Mouse (Mus musculus): ENCODE results near the gene Ncor2. TPM values are rescaled to one million over a fixed set of nuclear protein-coding genes. Genes with fewer than 3 reads are reported as not detected.
A peak's percentile ranks its signal among the peaks of the same experiment; 100 is the strongest.

Gene Ncor2
- polyA plus RNA-seq, 1 experiment, result 49.9 TPM

DNA sequence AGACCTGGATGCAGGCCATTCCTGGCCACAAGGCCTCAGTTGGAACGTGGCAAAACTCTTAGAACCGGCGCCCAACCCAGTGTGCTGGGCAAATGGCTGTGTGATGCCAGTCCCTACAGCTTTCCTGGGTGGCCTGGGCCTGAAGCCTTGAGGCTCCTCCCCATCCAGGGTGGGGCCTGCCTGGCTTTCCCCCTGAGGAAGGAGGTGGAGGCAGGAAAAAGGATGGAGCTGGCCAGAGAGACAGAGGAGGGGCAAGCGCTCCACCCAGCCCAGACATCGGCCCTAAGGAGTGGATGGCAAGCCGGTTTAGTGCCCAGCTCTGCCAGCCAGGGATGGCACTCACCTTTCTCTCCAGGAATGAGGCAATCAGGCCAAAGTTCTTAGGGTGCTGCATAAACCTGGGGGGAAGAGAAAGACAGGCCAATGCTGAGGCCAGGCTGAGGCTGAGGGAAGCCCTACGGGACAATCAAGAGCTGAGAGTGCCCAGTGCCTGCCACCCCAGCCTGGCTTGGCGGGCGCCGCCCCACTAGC, 98.2 kb downstream of the Ncor2 start:
- WGBS, result 30% methylated on average over 10 of the region's 10 CpGs
- peaks cover 25% of the 10 kb centered on the region for H3K36me3 ChIP-seq (ENCODE audit: control insufficient read depth, insufficient read depth, low read length)
- TF ChIP-seq POLR2A (IDR thresholded peaks at IDR 0.05; ENCODE audit: low read depth, low read length), result 0 out of 2 replicates have a peak, but pooled peaks have one; percentile 35
- no peak for TF ChIP-seq CTCF (IDR thresholded peaks at IDR 0.05; ENCODE audit: extremely low read depth, insufficient read length, insufficient replicate concordance, low read depth, low read length)
- H3K27me3 ChIP-seq (ENCODE audit: control insufficient read depth, insufficient read depth, low read length), result no peaks in the 10 kb centered on the region
- H3K27ac ChIP-seq (ENCODE audit: insufficient read depth, low read depth, low read length), result peak overlapping the region; percentile 94
- peaks cover 21% of the 10 kb centered on the region for H3K4me1 ChIP-seq (ENCODE audit: control insufficient read depth, insufficient read depth, insufficient read length, low read length)
- peak overlapping the region; percentile 42 for H3K4me3 ChIP-seq (ENCODE audit: low read depth, low read length)

DNA sequence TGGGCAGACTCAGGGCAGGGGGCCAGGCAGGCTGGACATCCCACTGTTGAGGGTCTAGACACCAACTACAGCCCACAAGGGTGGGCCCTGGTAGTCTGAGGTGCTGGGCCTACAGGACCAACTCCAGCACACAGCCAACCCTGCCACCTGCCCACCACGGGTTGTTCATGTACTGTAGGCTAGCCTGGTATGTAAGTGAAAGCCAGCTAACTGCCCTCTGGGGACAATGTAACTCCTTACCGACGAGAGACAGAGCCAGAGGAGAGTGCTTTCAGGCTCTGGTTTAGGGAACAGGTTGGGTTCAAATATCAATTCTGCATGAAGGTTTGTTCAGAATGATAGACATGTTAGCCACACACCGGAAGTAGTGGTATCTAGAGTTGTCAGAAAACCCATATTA, 98.7 kb downstream of the Ncor2 start:
- TF ChIP-seq CTCF (IDR thresholded peaks at IDR 0.05; ENCODE audit: extremely low read depth, insufficient read length, insufficient replicate concordance, low read depth, low read length), result no peak
- TF ChIP-seq POLR2A (IDR thresholded peaks at IDR 0.05; ENCODE audit: low read depth, low read length), result no peak
- 81% methylated on average over 4 of the region's 4 CpGs for WGBS
- peak overlapping the region; percentile 94 for H3K27ac ChIP-seq (ENCODE audit: insufficient read depth, low read depth, low read length)
- H3K27me3 ChIP-seq (ENCODE audit: control insufficient read depth, insufficient read depth, low read length), result no peaks in the 10 kb centered on the region
- H3K36me3 ChIP-seq (ENCODE audit: control insufficient read depth, insufficient read depth, low read length), result peaks cover 23% of the 10 kb centered on the region
- H3K4me1 ChIP-seq (ENCODE audit: control insufficient read depth, insufficient read depth, insufficient read length, low read length), result peaks cover 21% of the 10 kb centered on the region
- H3K4me3 ChIP-seq (ENCODE audit: low read depth, low read length), result peak overlapping the region; percentile 7; the same call in 1 of the 2 replicates

DNA sequence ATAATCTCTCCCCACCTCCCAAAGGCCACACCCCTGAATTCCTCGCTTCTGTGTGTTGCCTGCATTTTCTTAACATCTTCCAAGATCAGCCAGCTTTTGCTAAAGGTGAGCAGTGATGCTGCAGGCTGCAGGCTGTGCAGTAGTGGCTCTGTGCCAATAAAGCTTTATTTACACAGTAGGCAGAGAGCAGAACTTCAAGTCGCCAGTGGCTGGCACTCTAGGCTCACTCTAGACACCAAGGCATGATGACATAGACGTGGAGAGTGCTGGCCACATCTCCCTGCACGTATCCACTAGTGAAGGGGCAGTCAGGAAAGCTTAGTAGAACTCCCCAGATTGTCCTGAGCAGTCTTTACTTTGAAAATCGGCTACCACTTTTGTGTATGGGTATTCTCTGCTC, 100.8 kb downstream of the Ncor2 start:
- 64% methylated on average over 5 of the region's 5 CpGs for WGBS
- H3K27me3 ChIP-seq (ENCODE audit: control insufficient read depth, insufficient read depth, low read length), result no peaks in the 10 kb centered on the region
- TF ChIP-seq CTCF (IDR thresholded peaks at IDR 0.05; ENCODE audit: extremely low read depth, insufficient read length, insufficient replicate concordance, low read depth, low read length) (no peak), POLR2A (IDR thresholded peaks at IDR 0.05; ENCODE audit: low read depth, low read length) (no peak)

DNA sequence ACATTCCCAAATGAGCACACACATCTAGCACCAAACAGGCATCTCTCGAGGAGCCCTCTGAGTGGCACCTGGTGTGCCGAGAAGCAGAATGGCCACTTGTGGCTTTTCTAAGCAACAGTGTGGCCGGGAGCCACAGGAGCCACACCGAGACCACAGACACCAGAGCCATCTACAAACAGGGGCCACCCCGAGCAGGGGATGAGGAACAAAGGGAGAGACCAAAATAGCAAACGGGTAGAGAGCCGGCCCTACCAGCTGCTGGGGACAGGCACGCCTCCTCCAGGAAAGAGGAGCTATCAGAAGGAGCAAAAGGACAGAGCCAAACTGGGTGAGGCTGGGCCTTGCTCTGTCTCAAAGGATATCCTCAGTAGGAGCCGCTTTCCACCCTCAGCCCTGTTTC, 102.8 kb downstream of the Ncor2 start:
- H3K4me1 ChIP-seq (ENCODE audit: control insufficient read depth, insufficient read depth, insufficient read length, low read length), result peaks cover 20% of the 10 kb centered on the region
- H3K27ac ChIP-seq (ENCODE audit: insufficient read depth, low read depth, low read length), result no peak overlapping the region
- 64% methylated on average over 9 of the region's 9 CpGs for WGBS
- H3K27me3 ChIP-seq (ENCODE audit: control insufficient read depth, insufficient read depth, low read length), result no peaks in the 10 kb centered on the region
- no peak overlapping the region for H3K4me3 ChIP-seq (ENCODE audit: low read depth, low read length)
- H3K36me3 ChIP-seq (ENCODE audit: control insufficient read depth, insufficient read depth, low read length), result peaks cover 6% of the 10 kb centered on the region; the same call in 1 of the 2 replicates
- no peak for TF ChIP-seq CTCF (IDR thresholded peaks at IDR 0.05; ENCODE audit: extremely low read depth, insufficient read length, insufficient replicate concordance, low read depth, low read length)
- TF ChIP-seq POLR2A (IDR thresholded peaks at IDR 0.05; ENCODE audit: low read depth, low read length), result no peak

More for the DNA sequence above, 100.8 kb downstream of the Ncor2 start:
- H3K4me1 ChIP-seq (ENCODE audit: control insufficient read depth, insufficient read depth, insufficient read length, low read length), result peaks cover 26% of the 10 kb centered on the region
- no peak overlapping the region for H3K27ac ChIP-seq (ENCODE audit: insufficient read depth, low read depth, low read length)
- no peak overlapping the region for H3K4me3 ChIP-seq (ENCODE audit: low read depth, low read length)
- peaks cover 10% of the 10 kb centered on the region for H3K36me3 ChIP-seq (ENCODE audit: control insufficient read depth, insufficient read depth, low read length)

DNA sequence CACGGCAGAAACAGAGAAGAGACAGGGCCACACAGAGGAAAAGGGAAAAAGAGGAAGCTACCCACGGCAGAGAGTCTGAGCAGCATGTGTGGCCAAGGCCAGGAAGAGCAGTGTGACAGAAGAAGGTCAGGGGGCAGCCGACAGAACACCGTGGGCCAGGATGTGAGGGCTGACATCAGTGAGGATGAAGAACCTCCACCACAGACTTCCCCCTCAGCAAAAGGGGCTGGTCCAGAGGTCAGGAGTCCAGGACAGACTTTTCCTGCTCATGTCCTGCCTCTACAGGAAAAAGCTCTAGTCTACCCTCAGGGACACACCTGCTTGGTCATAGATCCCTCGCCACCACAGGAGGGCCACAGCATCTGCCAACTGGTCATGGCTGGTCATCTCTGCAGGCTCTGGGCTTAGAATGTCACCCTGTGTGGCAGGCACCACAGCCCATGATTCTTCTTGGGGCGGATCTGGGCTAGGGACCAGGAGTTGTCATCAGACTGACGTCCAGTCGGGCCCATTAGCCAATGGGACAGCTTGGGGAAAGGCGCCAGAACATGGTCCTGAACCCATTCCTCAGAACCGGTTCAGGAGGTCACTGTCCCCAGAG, 104.3 kb downstream of the Ncor2 start:
- TF ChIP-seq POLR2A (IDR thresholded peaks at IDR 0.05; ENCODE audit: low read depth, low read length) (no peak), CTCF (IDR thresholded peaks at IDR 0.05; ENCODE audit: extremely low read depth, insufficient read length, insufficient replicate concordance, low read depth, low read length) (no peak)
- Histone ChIP-seq H3K4me1 (ENCODE audit: control insufficient read depth, insufficient read depth, insufficient read length, low read length) (peaks cover 8% of the 10 kb centered on the region), H3K27ac (ENCODE audit: insufficient read depth, low read depth, low read length) (no peak overlapping the region), H3K36me3 (ENCODE audit: control insufficient read depth, insufficient read depth, low read length) (peaks cover 6% of the 10 kb centered on the region; the same call in 1 of the 2 replicates), H3K4me3 (ENCODE audit: low read depth, low read length) (no peak overlapping the region), H3K27me3 (ENCODE audit: control insufficient read depth, insufficient read depth, low read length) (no peaks in the 10 kb centered on the region)
- WGBS, result 76% methylated on average over 10 of the region's 10 CpGs

DNA sequence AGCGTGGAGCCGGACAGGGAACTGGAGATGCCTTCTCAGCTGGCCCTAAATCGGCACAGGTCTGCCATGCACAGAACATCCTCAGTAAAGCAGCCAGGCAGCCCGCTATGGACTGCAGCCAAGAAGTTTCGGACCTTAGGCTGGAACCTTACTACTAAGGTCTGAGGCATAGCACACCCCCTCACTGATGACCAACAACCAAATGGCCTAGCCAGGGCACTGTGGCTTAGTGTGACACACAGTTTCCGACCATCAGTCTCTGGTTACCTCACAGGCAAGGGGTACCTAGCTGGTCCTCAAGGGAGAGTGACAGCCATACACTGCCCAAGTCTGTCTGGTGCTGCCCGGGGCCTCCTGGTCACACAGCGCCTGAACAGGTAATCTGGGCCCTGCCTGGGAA, 105.1 kb downstream of the Ncor2 start:
- TF ChIP-seq POLR2A (IDR thresholded peaks at IDR 0.05; ENCODE audit: low read depth, low read length), result no peak
- TF ChIP-seq CTCF (IDR thresholded peaks at IDR 0.05; ENCODE audit: extremely low read depth, insufficient read length, insufficient replicate concordance, low read depth, low read length), result no peak
- Histone ChIP-seq H3K4me1 (ENCODE audit: control insufficient read depth, insufficient read depth, insufficient read length, low read length) (peaks cover 8% of the 10 kb centered on the region), H3K27me3 (ENCODE audit: control insufficient read depth, insufficient read depth, low read length) (no peaks in the 10 kb centered on the region), H3K4me3 (ENCODE audit: low read depth, low read length) (no peak overlapping the region), H3K36me3 (ENCODE audit: control insufficient read depth, insufficient read depth, low read length) (peaks cover 6% of the 10 kb centered on the region; the same call in 1 of the 2 replicates), H3K27ac (ENCODE audit: insufficient read depth, low read depth, low read length) (no peak overlapping the region)
- 90% methylated on average over 8 of the region's 8 CpGs for WGBS

DNA sequence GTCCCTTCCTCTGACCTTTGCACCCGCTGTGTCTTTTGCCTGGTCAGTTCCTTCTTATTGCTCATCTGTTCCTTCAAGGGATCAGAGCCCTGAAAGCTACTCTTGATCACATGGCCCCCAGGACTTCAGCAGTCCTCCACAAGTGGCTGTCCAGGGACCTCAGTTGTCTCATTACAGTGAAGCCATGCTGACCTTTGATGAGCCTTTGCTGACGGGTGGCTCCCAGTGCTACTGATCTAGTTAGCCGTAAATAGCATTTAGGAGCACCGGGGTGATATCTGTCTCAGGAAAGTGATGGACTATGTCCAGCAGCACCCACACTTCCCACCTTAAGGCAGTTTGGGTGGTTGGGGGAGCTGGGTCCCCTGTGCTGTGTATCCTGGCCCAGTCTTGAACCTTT, 105.7 kb downstream of the Ncor2 start:
- H3K4me3 ChIP-seq (ENCODE audit: low read depth, low read length), result no peak overlapping the region
- WGBS, result 84% methylated on average over 4 of the region's 4 CpGs
- H3K4me1 ChIP-seq (ENCODE audit: control insufficient read depth, insufficient read depth, insufficient read length, low read length), result peaks cover 8% of the 10 kb centered on the region
- TF ChIP-seq POLR2A (IDR thresholded peaks at IDR 0.05; ENCODE audit: low read depth, low read length) (no peak), CTCF (IDR thresholded peaks at IDR 0.05; ENCODE audit: extremely low read depth, insufficient read length, insufficient replicate concordance, low read depth, low read length) (no peak)
- peaks cover 4% of the 10 kb centered on the region; the same call in 1 of the 2 replicates for H3K36me3 ChIP-seq (ENCODE audit: control insufficient read depth, insufficient read depth, low read length)
- no peak overlapping the region for H3K27ac ChIP-seq (ENCODE audit: insufficient read depth, low read depth, low read length)
- H3K27me3 ChIP-seq (ENCODE audit: control insufficient read depth, insufficient read depth, low read length), result no peaks in the 10 kb centered on the region
